Mouse (Mus musculus): ENCODE data around the gene Svop. TPM values are rescaled to one million over a fixed set of nuclear protein-coding genes. Genes with fewer than 3 reads are reported as not detected.

Gene Svop
- 17.6 and 19.4 TPM in 2 replicates for polyA plus RNA-seq (2014; fragmentation: Nextera tagmentation; extraction: Ambion mirVana)

GRCm38 (mm10) chr5:114091057-114091807 is at the start of gene Svop:
Gene Svop, minus strand, starts transcription at chr5:114091570.
- peak; percentile 92 for DNase-seq (ENCODE audit: low spot score)

GRCm38 (mm10) chr5:114139175-114139574 is 47.8 kb upstream of the Svop start:
- Histone ChIP-seq H3K27me3 (ENCODE audit: control insufficient read depth, insufficient read depth, low read length) (no peaks in the 10 kb centered on the region), H3K9ac (ENCODE audit: low read length) (peak overlapping the region; percentile 8; the same call in 1 of the 2 replicates), H3K36me3 (ENCODE audit: control insufficient read depth, insufficient read depth, low read length) (no peaks in the 10 kb centered on the region), H3K4me3 (ENCODE audit: low read depth, low read length) (no peak overlapping the region), H3K4me1 (replicated peaks; ENCODE audit: control insufficient read depth, insufficient read depth, low read length) (no peaks in the 10 kb centered on the region; the same call in 1 of the 2 replicates), H3K9me3 (ENCODE audit: control insufficient read depth, low read length) (no peaks in the 10 kb centered on the region), H3K4me2 (ENCODE audit: low read depth, low read length, severe bottlenecking) (no peak overlapping the region), H3K27ac (ENCODE audit: low read depth, low read length) (no peak overlapping the region)
- 0 out of 2 replicates have a peak, but pooled peaks have one; percentile 42 for ATAC-seq (replicated peaks; ENCODE audit: low FRiP score)
- 52% methylated on average over 9 of the region's 9 CpGs for WGBS
- DNase-seq (ENCODE audit: low spot score): peak; percentile 58

More at GRCm38 (mm10) chr5:114091057-114091807, at the start of gene Svop:
- H3K4me1 ChIP-seq (replicated peaks; ENCODE audit: control insufficient read depth, insufficient read depth, low read length): peaks cover 3% of the 10 kb centered on the region; the same call in 1 of the 2 replicates
- no peaks in the 10 kb centered on the region for H3K27me3 ChIP-seq (ENCODE audit: control insufficient read depth, insufficient read depth, low read length)
- H3K4me2 ChIP-seq (ENCODE audit: low read depth, low read length, severe bottlenecking): peak within 1 kb of the TSS; percentile 45
- no peaks in the 10 kb centered on the region for H3K36me3 ChIP-seq (ENCODE audit: control insufficient read depth, insufficient read depth, low read length)
- peak; percentile 64 for ATAC-seq (replicated peaks; ENCODE audit: low FRiP score)
- 2% methylated on average over 40 of the region's 40 CpGs for WGBS
- peak within 1 kb of the TSS; percentile 39 for H3K4me3 ChIP-seq (ENCODE audit: low read depth, low read length)
- H3K27ac ChIP-seq (ENCODE audit: low read depth, low read length): peak within 1 kb of the TSS; percentile 79
- H3K9ac ChIP-seq (ENCODE audit: low read length): peak within 1 kb of the TSS; percentile 71
- H3K9me3 ChIP-seq (ENCODE audit: control insufficient read depth, low read length): no peaks in the 10 kb centered on the region

GRCm38 (mm10) chr5:114138277-114139164 is 47.2 kb upstream of the Svop start:
- H3K27ac ChIP-seq (ENCODE audit: low read depth, low read length): no peak overlapping the region
- H3K9ac ChIP-seq (ENCODE audit: low read length): peak overlapping the region; percentile 8; the same call in 1 of the 2 replicates
- ATAC-seq (replicated peaks; ENCODE audit: low FRiP score): no peak
- H3K36me3 ChIP-seq (ENCODE audit: control insufficient read depth, insufficient read depth, low read length): no peaks in the 10 kb centered on the region
- H3K9me3 ChIP-seq (ENCODE audit: control insufficient read depth, low read length): no peaks in the 10 kb centered on the region
- no peak overlapping the region for H3K4me3 ChIP-seq (ENCODE audit: low read depth, low read length)
- 83% methylated on average over 21 of the region's 21 CpGs for WGBS
- no peaks in the 10 kb centered on the region; the same call in 1 of the 2 replicates for H3K4me1 ChIP-seq (replicated peaks; ENCODE audit: control insufficient read depth, insufficient read depth, low read length)
- H3K4me2 ChIP-seq (ENCODE audit: low read depth, low read length, severe bottlenecking): no peak overlapping the region
- no peaks in the 10 kb centered on the region for H3K27me3 ChIP-seq (ENCODE audit: control insufficient read depth, insufficient read depth, low read length)
- DNase-seq (ENCODE audit: low spot score): no peak

GRCm38 (mm10) chr5:114137481-114138276 is 46.3 kb upstream of the Svop start:
- no peak for ATAC-seq (replicated peaks; ENCODE audit: low FRiP score)
- Histone ChIP-seq H3K36me3 (ENCODE audit: control insufficient read depth, insufficient read depth, low read length) (no peaks in the 10 kb centered on the region), H3K27ac (ENCODE audit: low read depth, low read length) (no peak overlapping the region), H3K9me3 (ENCODE audit: control insufficient read depth, low read length) (no peaks in the 10 kb centered on the region), H3K4me1 (replicated peaks; ENCODE audit: control insufficient read depth, insufficient read depth, low read length) (peaks cover under 1% of the 10 kb centered on the region; the same call in 1 of the 2 replicates), H3K27me3 (ENCODE audit: control insufficient read depth, insufficient read depth, low read length) (no peaks in the 10 kb centered on the region), H3K4me2 (ENCODE audit: low read depth, low read length, severe bottlenecking) (no peak overlapping the region), H3K9ac (ENCODE audit: low read length) (no peak overlapping the region), H3K4me3 (ENCODE audit: low read depth, low read length) (no peak overlapping the region)
- WGBS: 91% methylated on average over 15 of the region's 15 CpGs
- no peak for DNase-seq (ENCODE audit: low spot score)

- Histone ChIP-seq H3K4me2 (ENCODE audit: low read depth, low read length, severe bottlenecking) (no peak overlapping the region), H3K4me3 (ENCODE audit: low read depth, low read length) (no peak overlapping the region), H3K9me3 (ENCODE audit: control insufficient read depth, low read length) (no peaks in the 10 kb centered on the region), H3K27me3 (ENCODE audit: control insufficient read depth, insufficient read depth, low read length) (no peaks in the 10 kb centered on the region), H3K36me3 (ENCODE audit: control insufficient read depth, insufficient read depth, low read length) (no peaks in the 10 kb centered on the region), H3K9ac (ENCODE audit: low read length) (no peak overlapping the region), H3K4me1 (replicated peaks; ENCODE audit: control insufficient read depth, insufficient read depth, low read length) (peaks cover 4% of the 10 kb centered on the region; the same call in 1 of the 2 replicates), H3K27ac (ENCODE audit: low read depth, low read length) (no peak overlapping the region)
- DNase-seq (ENCODE audit: low spot score) (no peak), ATAC-seq (replicated peaks; ENCODE audit: low FRiP score) (no peak)
- WGBS: 93% methylated on average over 10 of the region's 10 CpGs
Observed at GRCm38 (mm10) chr5:114135516-114135915, 44.1 kb upstream of the Svop start.

GRCm38 (mm10) chr5:114134091-114134534 is 42.7 kb upstream of the Svop start:
- Histone ChIP-seq H3K36me3 (ENCODE audit: control insufficient read depth, insufficient read depth, low read length) (no peaks in the 10 kb centered on the region), H3K4me3 (ENCODE audit: low read depth, low read length) (no peak overlapping the region), H3K4me1 (replicated peaks; ENCODE audit: control insufficient read depth, insufficient read depth, low read length) (peaks cover 4% of the 10 kb centered on the region; the same call in 1 of the 2 replicates), H3K27ac (ENCODE audit: low read depth, low read length) (no peak overlapping the region), H3K4me2 (ENCODE audit: low read depth, low read length, severe bottlenecking) (no peak overlapping the region), H3K27me3 (ENCODE audit: control insufficient read depth, insufficient read depth, low read length) (no peaks in the 10 kb centered on the region), H3K9ac (ENCODE audit: low read length) (no peak overlapping the region), H3K9me3 (ENCODE audit: control insufficient read depth, low read length) (no peaks in the 10 kb centered on the region)
- ATAC-seq (replicated peaks; ENCODE audit: low FRiP score) (no peak), DNase-seq (ENCODE audit: low spot score) (peak; percentile 64)
- WGBS: 67% methylated on average over 6 of the region's 6 CpGs

- Histone ChIP-seq H3K9ac (ENCODE audit: low read length) (no peak overlapping the region), H3K27ac (ENCODE audit: low read depth, low read length) (no peak overlapping the region), H3K4me3 (ENCODE audit: low read depth, low read length) (no peak overlapping the region), H3K4me2 (ENCODE audit: low read depth, low read length, severe bottlenecking) (no peak overlapping the region), H3K36me3 (ENCODE audit: control insufficient read depth, insufficient read depth, low read length) (no peaks in the 10 kb centered on the region), H3K27me3 (ENCODE audit: control insufficient read depth, insufficient read depth, low read length) (no peaks in the 10 kb centered on the region), H3K4me1 (replicated peaks; ENCODE audit: control insufficient read depth, insufficient read depth, low read length) (peaks cover 4% of the 10 kb centered on the region; the same call in 1 of the 2 replicates), H3K9me3 (ENCODE audit: control insufficient read depth, low read length) (no peaks in the 10 kb centered on the region)
- ATAC-seq (replicated peaks; ENCODE audit: low FRiP score): no peak
- WGBS: 88% methylated on average over 6 of the region's 6 CpGs
- DNase-seq (ENCODE audit: low spot score): no peak
Observed at GRCm38 (mm10) chr5:114132841-114133240, 41.5 kb upstream of the Svop start.

- peak overlapping the region; percentile 46; the same call in 1 of the 2 replicates for H3K27ac ChIP-seq (ENCODE audit: low read depth, low read length)
- no peaks in the 10 kb centered on the region for H3K36me3 ChIP-seq (ENCODE audit: control insufficient read depth, insufficient read depth, low read length)
- peak overlapping the region; percentile 64 for H3K9ac ChIP-seq (ENCODE audit: low read length)
- H3K4me3 ChIP-seq (ENCODE audit: low read depth, low read length): peak overlapping the region; percentile 76
- peak overlapping the region; percentile 94 for H3K4me2 ChIP-seq (ENCODE audit: low read depth, low read length, severe bottlenecking)
- WGBS: under 1% methylated on average over 15 of the region's 15 CpGs
- no peaks in the 10 kb centered on the region for H3K9me3 ChIP-seq (ENCODE audit: control insufficient read depth, low read length)
- H3K27me3 ChIP-seq (ENCODE audit: control insufficient read depth, insufficient read depth, low read length): no peaks in the 10 kb centered on the region
- no peak for DNase-seq (ENCODE audit: low spot score)
- H3K4me1 ChIP-seq (replicated peaks; ENCODE audit: control insufficient read depth, insufficient read depth, low read length): peaks cover 4% of the 10 kb centered on the region; the same call in 1 of the 2 replicates
- no peak for ATAC-seq (replicated peaks; ENCODE audit: low FRiP score)
Observed at GRCm38 (mm10) chr5:114131521-114131840, 40.1 kb upstream of the Svop start.
